Mouse (Mus musculus) midbrain, embryonic 14.5 days (tissue): ENCODE measurements around the gene Arl4d. TPM values are rescaled to one million over a fixed set of nuclear protein-coding genes. Genes with fewer than 3 reads are reported as not detected.
"Not testable (repeated sequence)": the region's sequence is repeated elsewhere in the genome, so short reads cannot be mapped to it uniquely, and the experiment has no call there.

Source experiments
- ATAC-seq: fragments of 200-750 bp; cut with Nextera tagmentation; 2 replicates; pipeline ENCODE4 v1.8.0; 2017; ENCODE audit warnings: moderate number of reproducible peaks, moderate library complexity; ENCODE audit not compliant: low FRiP score, low TSS enrichment
- DNase-seq: peaks from one replicate; pipeline ENCODE4 v3.0.0-alpha.2; 2015
- H3K27ac ChIP-seq: fragments of 300-500 bp; sonication (generic); replicated peaks from 2 replicates; pipeline ENCODE4 v1.5.1; 2014; ENCODE audit warnings: mild to moderate bottlenecking, low read depth, low read length, moderate library complexity
- H3K27me3 ChIP-seq: fragments of 300-500 bp; sonication (generic); 2 replicates; pipeline ENCODE4 v1.6.1; 2014; ENCODE audit warnings: low read length, control low read depth, mixed read lengths; ENCODE audit not compliant: control insufficient read depth, insufficient read depth
- H3K36me3 ChIP-seq: fragments of 300-500 bp; sonication (generic); 2 replicates; pipeline ENCODE4 v1.6.1; 2014; ENCODE audit warnings: low read length, control low read depth; ENCODE audit not compliant: control insufficient read depth, insufficient read depth
- H3K4me1 ChIP-seq: fragments of 300-500 bp; sonication (generic); 2 replicates; pipeline ENCODE4 v1.6.1; 2014; ENCODE audit warnings: mild to moderate bottlenecking, antibody characterized with exemption, low read length, control low read depth; ENCODE audit not compliant: control insufficient read depth, insufficient read depth
- H3K4me2 ChIP-seq: fragments of 300-500 bp; sonication (generic); 2 replicates; pipeline ENCODE4 v1.6.1; 2014; ENCODE audit warnings: mild to moderate bottlenecking, low read length, moderate library complexity
- H3K4me3 ChIP-seq: fragments of 300-500 bp; sonication (generic); replicated peaks from 2 replicates; pipeline ENCODE4 v1.5.1; 2014; ENCODE audit warnings: low read depth, low read length
- H3K9ac ChIP-seq: fragments of 300-500 bp; sonication (generic); replicated peaks from 2 replicates; pipeline ENCODE4 v1.6.1; 2014; ENCODE audit warnings: mild to moderate bottlenecking, low read length, moderate library complexity
- H3K9me3 ChIP-seq: fragments of 300-500 bp; sonication (generic); 2 replicates; pipeline ENCODE4 v1.6.1; 2016; ENCODE audit warnings: low read length, control low read depth, mixed read lengths; ENCODE audit not compliant: control insufficient read depth
- WGBS: fragments of 180-500 bp; shearing (Covaris S2); extraction: QIAGEN DNeasy Blood & Tissue Kit; methylation state at CpG from one replicate; pipeline ENCODE4 v1.1.7; 2014; 5-methylcytosine and 5-hydroxymethylcytosine counted together
- polyA plus RNA-seq: library from polyadenylated mRNA; unstranded; fragments of >200 nt; fragmentation: Nextera tagmentation; extraction: Ambion mirVana; gene quantifications from 2 replicates; pipeline ENCODE4 v1.2.1, GENCODE M21; 2014

The Arl4d gene
- polyA plus RNA-seq, 1 experiment from 2014 or later = 3.9 TPM

GRCm38 (mm10) chr11:101626995-101627856 is 38.1 kb upstream of the Arl4d start, which contains the start of gene Rdm1:
TSS of gene Rdm1 (plus strand) at chr11:101627195.
- ATAC-seq = peak; percentile 80
- DNase-seq = peak; percentile 85
- under 1% methylated on average over 32 of the region's 34 CpGs for WGBS

GRCm38 (mm10) chr11:101627857-101628559 is 37.3 kb upstream of the Arl4d start:
- no peaks in the 10 kb centered on the region; the same call in 1 of the 2 replicates for H3K4me1 ChIP-seq
- peak overlapping the region; percentile 59 for H3K9ac ChIP-seq
- peak; percentile 92 for DNase-seq
- WGBS = under 1% methylated on average over 33 of the region's 33 CpGs
- no peaks in the 10 kb centered on the region for H3K36me3 ChIP-seq
- H3K27me3 ChIP-seq = no peaks in the 10 kb centered on the region
- ATAC-seq = peak; percentile 17; the same call in 1 of the 2 replicates
- H3K9me3 ChIP-seq = no peaks in the 10 kb centered on the region
- H3K4me3 ChIP-seq = peak overlapping the region; percentile 57
- peak overlapping the region; percentile 83 for H3K27ac ChIP-seq
- peak overlapping the region; percentile 89 for H3K4me2 ChIP-seq

More at GRCm38 (mm10) chr11:101626995-101627856, 38.1 kb upstream of the Arl4d start, which contains the start of gene Rdm1:
- H3K27me3 ChIP-seq = no peaks in the 10 kb centered on the region
- H3K9ac ChIP-seq = peak within 1 kb of the TSS; percentile 59
- H3K36me3 ChIP-seq = no peaks in the 10 kb centered on the region
- H3K4me1 ChIP-seq = no peaks in the 10 kb centered on the region; the same call in 1 of the 2 replicates
- no peaks in the 10 kb centered on the region for H3K9me3 ChIP-seq
- peak within 1 kb of the TSS; percentile 57 for H3K4me3 ChIP-seq
- peak within 1 kb of the TSS; percentile 89 for H3K4me2 ChIP-seq
- peak within 1 kb of the TSS; percentile 84 for H3K27ac ChIP-seq

- H3K9me3 ChIP-seq, DNase-seq, H3K36me3 ChIP-seq: not testable (repeated sequence)
Observed at GRCm38 (mm10) chr11:101628733-101629417, 36.5 kb upstream of the Arl4d start.

GRCm38 (mm10) chr11:101635660-101636059 is 29.7 kb upstream of the Arl4d start:
- ATAC-seq = no peak
- WGBS = 87% methylated on average over 10 of the region's 10 CpGs

More at GRCm38 (mm10) chr11:101628733-101629417, 36.5 kb upstream of the Arl4d start:
- H3K4me1 ChIP-seq, H3K27me3 ChIP-seq, H3K9ac ChIP-seq, H3K27ac ChIP-seq, ATAC-seq: not testable (repeated sequence)
- WGBS = 67% methylated on average over 4 of the region's 5 CpGs
- peak overlapping the region; percentile 57; the same call in 1 of the 2 replicates for H3K4me3 ChIP-seq
- peak overlapping the region; percentile 89 for H3K4me2 ChIP-seq

GRCm38 (mm10) chr11:101639761-101640160 is 25.6 kb upstream of the Arl4d start:
- 96% methylated on average over 4 of the region's 4 CpGs for WGBS
- Histone ChIP-seq H3K4me3 (no peak overlapping the region), H3K27ac (no peak overlapping the region), H3K36me3 (0 out of 2 replicates have a peak, but pooled peaks cover 2% of the 10 kb centered on the region), H3K9me3 (no peaks in the 10 kb centered on the region), H3K4me2 (no peak overlapping the region), H3K4me1 (no peaks in the 10 kb centered on the region), H3K9ac (no peak overlapping the region), H3K27me3 (no peaks in the 10 kb centered on the region)
- no peak for ATAC-seq
- no peak for DNase-seq

More at GRCm38 (mm10) chr11:101635660-101636059, 29.7 kb upstream of the Arl4d start:
- H3K27me3 ChIP-seq = no peaks in the 10 kb centered on the region
- 0 out of 2 replicates have a peak, but pooled peaks cover 3% of the 10 kb centered on the region for H3K36me3 ChIP-seq
- no peak overlapping the region for H3K4me3 ChIP-seq
- no peak overlapping the region for H3K27ac ChIP-seq
- no peak overlapping the region for H3K4me2 ChIP-seq
- H3K9ac ChIP-seq = no peak overlapping the region
- no peak for DNase-seq
- H3K4me1 ChIP-seq = no peaks in the 10 kb centered on the region
- H3K9me3 ChIP-seq = no peaks in the 10 kb centered on the region

- H3K9me3 ChIP-seq, H3K4me1 ChIP-seq, H3K27me3 ChIP-seq, H3K36me3 ChIP-seq: not testable (repeated sequence)
- 5% methylated on average over 51 of the region's 53 CpGs for WGBS
- Histone ChIP-seq H3K4me2 (peak overlapping the region; percentile 52), H3K9ac (peak overlapping the region; percentile 46), H3K27ac (peak overlapping the region; percentile 82), H3K4me3 (peak overlapping the region; percentile 31)
- ATAC-seq (peak; percentile 80), DNase-seq (peak; percentile 88)
Observed at GRCm38 (mm10) chr11:101640857-101641709, 24.3 kb upstream of the Arl4d start.

- peak overlapping the region; percentile 46; the same call in 1 of the 2 replicates for H3K9ac ChIP-seq
- not testable (repeated sequence) for H3K27me3 ChIP-seq, H3K4me3 ChIP-seq, H3K36me3 ChIP-seq, H3K4me1 ChIP-seq, H3K9me3 ChIP-seq
- WGBS = 7% methylated on average over 13 of the region's 26 CpGs
- peak; percentile 75 for ATAC-seq
- DNase-seq = peak; percentile 68
- H3K27ac ChIP-seq = peak overlapping the region; percentile 82
- peak overlapping the region; percentile 52 for H3K4me2 ChIP-seq
Observed at GRCm38 (mm10) chr11:101641710-101642642, 23.4 kb upstream of the Arl4d start.
